Mouse (Mus musculus): Measurements from ENCODE around the gene Plin4.
"Not testable (repeated sequence)": the region's sequence is repeated elsewhere in the genome, so short reads cannot be mapped to it uniquely, and the experiment has no call there.

Plin4 gene

DNA sequence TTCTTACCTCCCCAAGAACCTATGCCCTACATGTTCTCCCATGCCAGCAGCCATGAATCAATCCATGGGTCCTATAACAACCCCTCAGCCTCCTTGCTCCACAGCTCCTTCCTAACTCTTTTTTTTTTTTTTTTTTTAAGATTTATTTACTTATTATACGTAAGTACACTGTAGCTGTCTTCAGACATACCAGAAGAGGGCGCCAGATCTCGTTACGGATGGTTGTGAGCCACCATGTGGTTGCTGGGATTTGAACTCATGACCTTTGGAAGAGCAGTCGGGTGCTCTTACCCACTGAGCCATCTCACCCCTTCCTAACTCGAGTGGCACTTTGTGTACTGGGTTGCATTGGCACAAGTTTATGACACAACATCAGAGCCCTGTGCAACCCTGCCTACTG lies 43.9 kb downstream of the Plin4 start:
- not testable (repeated sequence) for DNase-seq (ENCODE audit: extremely low spot score, low read depth, low spot score)

DNA sequence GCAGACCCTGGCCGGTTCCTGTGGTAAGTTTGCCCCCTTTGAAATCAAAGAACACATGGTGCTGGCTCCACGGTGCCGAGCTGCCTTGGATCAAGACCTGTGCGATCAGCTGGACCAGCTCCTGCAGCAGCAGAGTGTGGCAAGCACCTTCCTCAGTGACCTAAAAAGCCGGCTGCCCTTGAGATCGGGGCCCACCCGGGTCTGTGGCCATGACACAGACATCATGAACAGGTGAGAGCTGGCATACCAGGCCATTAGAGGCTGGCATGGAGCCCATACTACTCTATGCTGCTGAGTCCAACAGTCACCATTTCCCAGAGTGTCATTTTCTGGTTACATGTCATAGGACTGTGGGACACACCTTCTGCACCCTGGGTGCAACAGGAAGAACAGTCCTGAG lies 47.5 kb downstream of the Plin4 start:
- DNase-seq (ENCODE audit: extremely low spot score, low read depth, low spot score) = no peak

DNA sequence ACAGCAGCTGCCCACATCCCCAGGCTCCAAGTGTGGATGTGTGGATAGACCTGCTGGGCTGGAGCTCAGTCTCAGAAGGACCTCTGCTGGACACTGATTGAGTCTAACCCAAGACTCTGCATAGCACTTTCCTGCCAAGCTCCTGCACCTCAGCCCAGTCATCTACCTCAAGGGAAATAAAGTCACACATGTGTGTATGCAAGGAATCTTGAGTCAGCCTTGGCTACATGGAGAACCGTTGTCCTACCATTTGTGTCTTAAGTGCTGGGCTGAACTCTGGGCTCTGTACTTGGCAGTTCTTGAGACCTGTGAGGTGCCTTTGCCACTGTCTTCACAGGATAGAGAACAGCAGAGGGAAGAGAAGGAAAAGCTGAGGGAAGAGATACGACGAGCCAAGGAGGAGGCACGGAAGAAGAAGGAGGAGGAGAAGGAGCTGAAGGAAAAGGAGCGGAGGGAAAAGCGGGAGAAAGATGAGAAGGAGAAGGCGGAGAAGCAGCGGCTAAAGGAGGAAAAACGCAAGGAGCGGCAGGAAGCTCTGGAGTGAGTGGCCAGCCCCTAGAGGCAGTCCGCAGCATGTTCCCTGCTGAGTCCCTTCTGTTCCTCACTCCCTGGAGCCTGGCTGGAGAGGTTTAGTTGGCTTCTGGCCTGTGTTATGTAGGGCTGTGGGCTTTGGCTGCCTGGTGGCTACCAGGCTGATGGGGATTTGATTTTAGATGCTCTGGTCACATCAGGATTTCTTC lies 52.1 kb downstream of the Plin4 start:
- no peak for DNase-seq (ENCODE audit: extremely low spot score, low read depth, low spot score)

DNA sequence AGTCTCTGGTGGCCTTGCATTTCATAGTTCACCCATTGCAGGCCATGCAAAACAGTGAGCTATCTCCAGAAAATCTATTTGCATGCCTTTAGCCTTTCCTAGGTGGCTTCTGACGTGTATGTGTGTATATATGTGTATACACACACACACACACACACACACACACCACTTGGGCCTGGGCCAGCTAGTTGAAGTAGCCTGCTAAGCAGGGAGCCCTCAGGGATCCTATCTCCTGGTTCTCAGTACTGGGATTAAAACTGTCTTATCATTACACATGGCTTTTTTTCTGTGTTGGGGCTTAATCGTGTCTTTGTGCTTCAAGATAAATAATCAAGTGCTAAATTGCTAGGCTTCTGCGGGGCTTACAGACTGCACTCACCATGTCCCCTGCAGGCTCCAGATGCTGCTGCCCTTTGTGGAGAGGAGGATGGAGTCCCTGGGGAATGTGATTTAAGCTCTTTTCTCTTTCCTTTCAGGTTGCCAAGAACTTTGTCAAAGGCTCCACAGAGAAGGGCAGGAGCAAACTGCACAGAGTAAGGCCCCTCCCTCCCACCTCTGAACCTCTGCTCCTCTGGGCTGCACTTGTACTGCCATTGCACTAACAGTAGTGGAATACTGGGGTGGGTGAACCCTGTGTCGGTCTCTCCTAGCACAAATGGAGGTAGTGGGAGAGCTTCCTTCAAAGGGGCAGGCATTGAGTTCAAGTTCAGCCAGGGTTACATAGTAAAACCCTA lies 53.5 kb downstream of the Plin4 start:
- no peak for DNase-seq (ENCODE audit: extremely low spot score, low read depth, low spot score)

DNA sequence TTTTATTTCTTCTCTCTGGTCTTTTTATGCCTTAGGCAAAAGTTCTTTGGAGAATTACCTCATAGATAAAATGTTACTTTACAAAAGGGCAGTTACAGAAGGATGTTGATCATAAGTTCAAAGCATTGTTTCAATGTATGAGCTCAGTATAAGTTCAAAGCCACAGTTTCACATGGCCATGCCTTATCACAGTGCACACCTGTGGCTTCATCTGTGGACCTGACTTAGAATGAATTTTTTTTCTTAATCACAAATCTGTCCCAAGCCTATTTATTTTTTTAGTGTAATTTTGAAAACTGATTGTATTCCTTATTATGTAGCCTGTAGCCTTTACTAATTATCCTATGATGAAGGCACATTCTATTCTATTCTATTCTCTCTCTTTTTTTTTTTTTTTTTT lies 54.7 kb downstream of the Plin4 start:
- DNase-seq (ENCODE audit: extremely low spot score, low read depth, low spot score) = no peak

DNA sequence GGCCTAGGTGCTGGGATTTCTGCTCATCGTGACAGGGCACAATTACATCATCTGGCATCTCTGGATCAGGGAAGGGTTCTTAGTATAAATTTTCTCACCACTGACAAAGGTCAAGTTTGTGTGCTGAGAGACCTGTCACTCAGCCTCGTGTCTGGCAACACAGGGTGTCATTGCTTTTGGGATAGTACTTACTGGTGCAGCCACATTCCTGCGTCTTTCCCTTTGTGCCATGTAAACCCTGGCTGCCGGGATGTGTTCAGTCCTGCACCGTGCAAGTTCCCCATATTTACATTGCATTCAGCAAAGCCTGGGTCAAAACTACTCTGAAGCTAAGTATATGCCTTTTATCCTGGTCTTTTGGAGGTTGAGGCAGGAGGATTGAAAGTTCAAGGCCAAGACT lies 58.2 kb downstream of the Plin4 start:
- DNase-seq (ENCODE audit: extremely low spot score, low read depth, low spot score) = no peak
